Mouse (Mus musculus) cerebellum, adult 2 months (tissue): ENCODE data around the gene Nphp4. TPM values are rescaled to one million over a fixed set of nuclear protein-coding genes. Genes with fewer than 3 reads are reported as not detected.

ENCODE experiments used
- DNase-seq, 2 experiments: peaks; one replicate each; pipeline ENCODE4 v3.0.0; 2021
- H3K27ac ChIP-seq: fragments of 200-500 bp; 2 replicates; pipeline ENCODE4 v1.5.1; 2012; ENCODE audit warnings: low read length, control low read depth, inconsistent platforms; ENCODE audit not compliant: insufficient read depth
- H3K27me3 ChIP-seq: fragments of 200-500 bp; 2 replicates; pipeline ENCODE4 v1.6.1; 2012; ENCODE audit warnings: inconsistent platforms, mild to moderate bottlenecking, low read length, moderate library complexity; ENCODE audit not compliant: control insufficient read depth, insufficient read depth
- H3K4me1 ChIP-seq: fragments of 200-500 bp; 2 replicates; pipeline ENCODE4 v1.6.1; 2011; ENCODE audit warnings: low read length; ENCODE audit not compliant: control insufficient read depth, insufficient read depth
- H3K4me3 ChIP-seq: fragments of 200-500 bp; replicated peaks from 2 replicates; pipeline ENCODE3; 2011; ENCODE audit warnings: mild to moderate bottlenecking, low read depth, low read length, control low read depth; ENCODE audit not compliant: insufficient read depth
- CTCF ChIP-seq: fragments of 200-500 bp; IDR thresholded peaks from 2 replicates; pipeline ENCODE4 v1.5.1; 2011; ENCODE audit warnings: low read depth, mild to moderate bottlenecking, control low read depth, low read length, moderate library complexity, borderline replicate concordance; ENCODE audit not compliant: insufficient read depth
- POLR2A ChIP-seq: fragments of 200-500 bp; IDR thresholded peaks from 2 replicates; pipeline ENCODE4 v1.6.1; 2011; ENCODE audit warnings: low read length, control low read depth, borderline replicate concordance; ENCODE audit not compliant: insufficient read depth
- WGBS: fragments of 180-500 bp; shearing (Covaris S2); methylation state at CpG from one replicate; pipeline ENCODE4 v1.1.7; 2018; 5-methylcytosine and 5-hydroxymethylcytosine counted together
- polyA plus RNA-seq: library from polyadenylated mRNA; depleted of rRNA; stranded (reverse); fragments of >200 nt; gene quantifications from 2 replicates; pipeline ENCODE4 v1.2.3, GENCODE M21; 2012

Gene Nphp4
- polyA plus RNA-seq, 1 experiment, result 8.7 TPM

DNA sequence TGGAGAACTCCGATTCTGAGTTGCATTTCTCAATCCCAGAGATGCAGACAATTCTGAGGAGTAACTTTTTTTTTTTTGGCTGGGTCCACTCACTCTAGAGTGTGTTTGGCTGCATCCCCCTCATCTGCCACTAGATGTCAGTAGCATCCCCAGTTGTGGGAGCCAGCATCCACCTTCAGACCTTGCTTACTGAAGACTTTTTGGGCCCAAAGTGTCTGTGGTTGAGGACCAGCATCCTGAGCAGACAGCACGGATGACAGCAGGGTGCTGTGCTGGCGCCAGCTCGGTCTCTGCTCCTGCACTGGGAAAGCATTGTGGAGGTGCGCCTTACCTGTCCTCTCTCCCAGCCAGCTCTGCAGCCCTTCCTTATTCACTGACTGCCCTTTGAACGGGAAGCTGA lies 43.6 kb downstream of the Nphp4 start:
- H3K4me3 ChIP-seq, result no peak overlapping the region
- H3K27me3 ChIP-seq, result no peaks in the 10 kb centered on the region
- WGBS, result 5% methylated on average over 6 of the region's 6 CpGs
- H3K27ac ChIP-seq, result peak overlapping the region; percentile 47; the same call in 1 of the 2 replicates
- peak; percentile 90 to 93 for DNase-seq
- no peak for TF ChIP-seq POLR2A
- peak; percentile 95 for TF ChIP-seq CTCF
- H3K4me1 ChIP-seq, result peaks cover 10% of the 10 kb centered on the region; the same call in 1 of the 2 replicates

DNA sequence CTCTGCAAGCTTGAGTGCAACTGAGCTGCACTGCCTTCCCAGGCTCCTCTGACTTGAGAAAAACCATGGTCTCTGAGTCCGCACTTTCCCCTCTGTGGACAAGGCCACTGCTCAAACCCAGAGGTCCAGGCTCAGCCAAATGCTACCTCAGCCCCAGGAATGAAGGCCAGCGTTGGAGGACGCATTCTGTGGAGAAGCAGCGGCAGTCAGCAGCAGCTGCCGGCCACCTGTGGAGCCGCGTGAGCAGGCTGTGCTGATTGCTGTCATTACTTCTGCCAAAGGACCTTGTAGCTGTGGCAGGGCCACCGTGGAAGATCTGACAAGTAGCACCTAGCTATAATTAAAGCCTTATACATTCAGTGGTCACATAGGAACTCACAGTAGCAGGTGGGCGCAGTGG lies 56.4 kb downstream of the Nphp4 start:
- Histone ChIP-seq H3K27ac (no peak overlapping the region), H3K27me3 (no peaks in the 10 kb centered on the region), H3K4me3 (no peak overlapping the region), H3K4me1 (peaks cover 44% of the 10 kb centered on the region)
- no peak for TF ChIP-seq CTCF
- TF ChIP-seq POLR2A, result no peak
- DNase-seq, result no peak
- WGBS, result 55% methylated on average over 9 of the region's 9 CpGs

DNA sequence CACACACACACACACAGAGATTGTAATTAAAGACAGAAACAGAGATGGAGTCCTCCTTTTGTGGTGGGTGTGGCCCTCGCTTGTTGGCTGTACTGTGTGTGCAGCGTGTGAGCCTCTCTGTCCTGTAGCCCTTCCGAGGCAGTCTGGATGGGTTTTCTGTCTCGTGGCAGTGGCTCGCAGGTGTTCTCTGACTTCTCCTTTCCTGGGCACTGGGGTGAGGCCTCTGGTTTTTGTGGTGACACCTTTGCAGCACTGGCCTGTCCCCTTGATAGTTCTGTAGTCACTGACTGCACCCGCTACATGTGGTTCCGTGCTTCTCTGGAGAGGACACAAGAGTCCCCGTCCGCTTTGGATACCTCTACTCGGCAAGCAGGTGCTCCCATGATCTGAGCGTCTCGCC lies 63.2 kb downstream of the Nphp4 start:
- WGBS, result 94% methylated on average over 12 of the region's 12 CpGs
- no peak for TF ChIP-seq CTCF
- no peak for TF ChIP-seq POLR2A
- Histone ChIP-seq H3K4me1 (peaks cover 8% of the 10 kb centered on the region), H3K27ac (no peak overlapping the region), H3K4me3 (no peak overlapping the region), H3K27me3 (no peaks in the 10 kb centered on the region)
- no peak for DNase-seq

DNA sequence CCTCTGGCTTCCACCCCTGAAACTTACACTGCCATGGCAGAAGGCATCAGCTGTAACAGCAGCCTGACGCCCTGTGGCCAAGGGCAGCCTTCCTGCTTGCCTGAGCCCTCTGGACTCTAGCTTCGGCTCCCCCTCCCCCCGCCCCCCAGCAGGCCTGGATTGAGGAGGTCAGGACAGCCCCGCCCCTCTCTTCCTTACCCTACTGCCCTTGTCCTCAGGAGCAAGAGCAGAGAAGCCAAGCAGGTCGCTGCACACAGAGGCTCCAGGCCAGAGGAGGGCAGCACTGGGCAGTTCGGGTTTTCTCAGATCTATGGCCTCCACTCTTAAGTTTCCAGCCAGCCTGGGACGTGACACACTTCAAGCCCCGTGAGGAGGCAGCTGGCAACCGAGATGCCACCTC lies 64.7 kb downstream of the Nphp4 start:
- no peak for DNase-seq
- Histone ChIP-seq H3K4me1 (peaks cover under 1% of the 10 kb centered on the region; the same call in 1 of the 2 replicates), H3K4me3 (no peak overlapping the region), H3K27me3 (no peaks in the 10 kb centered on the region), H3K27ac (no peak overlapping the region)
- TF ChIP-seq POLR2A (no peak), CTCF (peak; percentile 23; the same call in 1 of the 2 replicates)
- WGBS, result 37% methylated on average over 9 of the region's 9 CpGs

DNA sequence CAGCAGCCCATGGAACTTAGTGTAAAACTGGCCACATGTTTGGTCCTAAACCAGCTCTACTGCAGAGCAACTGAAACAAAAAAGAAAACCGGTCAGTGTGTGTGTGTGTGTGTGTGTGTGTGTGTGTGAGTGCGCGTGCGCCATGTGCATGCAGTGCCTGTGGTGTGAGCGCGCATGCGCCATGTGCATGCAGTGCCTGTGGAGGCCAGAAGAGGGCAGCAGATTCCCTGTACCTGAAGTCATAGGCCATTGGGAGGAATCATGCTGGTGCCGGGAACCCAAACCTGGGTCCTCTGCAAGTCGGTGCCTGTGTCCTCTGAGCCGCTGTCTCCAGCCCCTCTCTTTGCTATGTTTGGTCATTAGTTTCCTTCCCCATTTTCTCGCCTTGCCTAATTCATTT lies 65.9 kb downstream of the Nphp4 start:
- no peaks in the 10 kb centered on the region; the same call in 1 of the 2 replicates for H3K4me1 ChIP-seq
- no peak overlapping the region for H3K27ac ChIP-seq
- 96% methylated on average over 11 of the region's 11 CpGs for WGBS
- H3K27me3 ChIP-seq, result no peaks in the 10 kb centered on the region
- no peak for DNase-seq
- no peak overlapping the region for H3K4me3 ChIP-seq
- TF ChIP-seq POLR2A (no peak), CTCF (no peak)

DNA sequence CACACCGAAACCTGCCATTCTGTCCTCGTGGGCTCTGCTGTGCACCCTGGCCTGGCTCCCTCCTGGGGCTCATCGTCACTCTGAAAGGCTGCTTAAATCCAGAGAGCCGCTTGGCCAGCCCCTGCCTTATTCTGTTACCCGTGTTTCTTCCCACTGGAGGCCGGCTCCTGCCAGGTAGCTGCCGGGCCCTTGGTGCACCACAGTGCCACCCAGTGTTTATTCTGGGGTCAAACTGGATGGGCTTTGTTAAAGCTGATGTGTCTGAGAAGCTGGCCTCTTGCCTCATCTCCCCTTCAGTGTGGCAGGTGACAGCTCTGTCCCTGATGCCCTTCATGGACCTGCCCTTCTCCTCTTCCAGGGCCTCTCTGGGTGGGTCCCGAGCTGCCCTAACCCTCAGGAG lies 70.0 kb downstream of the Nphp4 start:
- Histone ChIP-seq H3K27me3 (no peaks in the 10 kb centered on the region), H3K4me3 (no peak overlapping the region), H3K4me1 (peaks cover 20% of the 10 kb centered on the region), H3K27ac (no peak overlapping the region)
- DNase-seq, result no peak
- TF ChIP-seq POLR2A, result no peak
- peak; percentile 47; the same call in 1 of the 2 replicates for TF ChIP-seq CTCF
- 52% methylated on average over 8 of the region's 8 CpGs for WGBS

DNA sequence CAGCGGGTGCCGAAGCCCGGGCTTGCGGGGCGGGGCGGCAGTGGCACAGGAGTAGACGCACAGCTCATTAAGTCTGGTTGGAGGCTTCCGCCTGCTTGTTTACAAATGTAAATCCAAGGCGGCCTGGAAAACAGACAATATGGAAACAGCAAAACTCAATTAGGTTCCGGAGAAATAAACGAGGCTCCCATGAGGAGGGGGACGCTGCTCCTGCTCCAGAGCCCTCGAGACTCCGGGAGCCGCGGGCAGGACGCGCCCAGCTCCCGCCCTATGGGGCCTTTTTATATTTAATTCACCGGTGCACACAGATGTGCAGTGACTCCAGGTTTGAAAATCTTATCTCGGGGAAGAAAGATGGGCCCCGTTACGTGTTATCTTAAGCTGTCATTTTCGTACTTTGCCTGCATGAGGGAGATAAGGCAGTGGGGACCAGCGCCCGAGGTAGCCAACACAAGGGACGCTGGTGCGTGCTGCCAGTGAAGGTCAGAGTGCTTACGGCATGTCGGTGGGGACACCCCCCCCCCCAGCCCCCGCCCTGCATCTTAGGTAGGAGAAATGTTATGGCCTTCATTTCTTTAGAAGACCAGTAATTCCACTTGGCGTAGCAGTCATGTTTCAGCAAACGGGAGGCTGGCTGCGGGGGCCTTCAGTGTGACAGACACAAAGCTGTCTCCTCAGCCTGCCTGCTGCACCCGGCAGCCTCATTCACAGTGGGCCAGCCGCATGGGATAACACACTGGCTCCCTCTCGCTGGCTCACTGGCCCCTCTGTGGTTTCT lies 71.6 kb downstream of the Nphp4 start:
- Histone ChIP-seq H3K4me3 (no peak overlapping the region), H3K4me1 (peaks cover 26% of the 10 kb centered on the region), H3K27me3 (no peaks in the 10 kb centered on the region), H3K27ac (no peak overlapping the region)
- no peak for DNase-seq
- no peak for TF ChIP-seq POLR2A
- TF ChIP-seq CTCF, result no peak
- WGBS, result 83% methylated on average over 37 of the region's 37 CpGs
